Mouse (Mus musculus) liver, embryonic 15.5 days (tissue): ENCODE data around the gene Tle1. TPM values are rescaled to one million over a fixed set of nuclear protein-coding genes. Genes with fewer than 3 reads are reported as not detected.

Experiments used
- ATAC-seq: fragments of 200-750 bp; cut with Nextera tagmentation; 2 replicates; pipeline ENCODE4 v1.8.0; 2017; ENCODE audit warnings: moderate number of reproducible peaks, mild to moderate bottlenecking, moderate library complexity; ENCODE audit not compliant: insufficient read depth
- H3K27ac ChIP-seq: fragments of 300-500 bp; sonication (generic); replicated peaks from 2 replicates; pipeline ENCODE4 v1.5.1; 2015; ENCODE audit warnings: mild to moderate bottlenecking, inconsistent platforms
- H3K27me3 ChIP-seq: fragments of 300-500 bp; sonication (generic); 2 replicates; pipeline ENCODE4 v1.6.1; 2015; ENCODE audit warnings: mild to moderate bottlenecking, inconsistent platforms
- H3K36me3 ChIP-seq: fragments of 300-500 bp; sonication (generic); replicated peaks from 2 replicates; pipeline ENCODE4 v1.6.1; 2015; ENCODE audit warnings: moderate library complexity, mild to moderate bottlenecking, inconsistent platforms
- H3K4me1 ChIP-seq: fragments of 300-500 bp; sonication (generic); replicated peaks from 2 replicates; pipeline ENCODE4 v1.6.1; 2015; ENCODE audit warnings: inconsistent platforms
- H3K4me2 ChIP-seq: fragments of 300-500 bp; sonication (generic); 2 replicates; pipeline ENCODE4 v1.6.1; 2015; ENCODE audit warnings: moderate library complexity, mild to moderate bottlenecking, inconsistent platforms
- H3K4me3 ChIP-seq: fragments of 300-500 bp; sonication (generic); replicated peaks from 2 replicates; pipeline ENCODE4 v1.5.1; 2015; ENCODE audit warnings: mild to moderate bottlenecking, inconsistent platforms
- H3K9ac ChIP-seq: fragments of 300-500 bp; sonication (generic); 2 replicates; pipeline ENCODE4 v1.6.1; 2015; ENCODE audit warnings: moderate library complexity, mild to moderate bottlenecking, inconsistent platforms
- H3K9me3 ChIP-seq: fragments of 300-500 bp; sonication (generic); replicated peaks from 2 replicates; pipeline ENCODE4 v1.6.1; 2016; ENCODE audit warnings: inconsistent platforms
- WGBS: fragments of 180-500 bp; shearing (Covaris S2); methylation state at CpG from one replicate; pipeline ENCODE4 v1.1.7; 2015; ENCODE audit warnings: mixed read lengths; ENCODE audit not compliant: insufficient replicate concordance; 5-methylcytosine and 5-hydroxymethylcytosine counted together
- polyA plus RNA-seq: library from polyadenylated mRNA; unstranded; fragments of >200 nt; fragmentation: Nextera tagmentation; extraction: Ambion mirVana; gene quantifications from 2 replicates; pipeline ENCODE4 v1.2.1, GENCODE M21; 2015

Tle1 gene
- polyA plus RNA-seq, 1 experiment from 2014 or later = 7.5 TPM

DNA sequence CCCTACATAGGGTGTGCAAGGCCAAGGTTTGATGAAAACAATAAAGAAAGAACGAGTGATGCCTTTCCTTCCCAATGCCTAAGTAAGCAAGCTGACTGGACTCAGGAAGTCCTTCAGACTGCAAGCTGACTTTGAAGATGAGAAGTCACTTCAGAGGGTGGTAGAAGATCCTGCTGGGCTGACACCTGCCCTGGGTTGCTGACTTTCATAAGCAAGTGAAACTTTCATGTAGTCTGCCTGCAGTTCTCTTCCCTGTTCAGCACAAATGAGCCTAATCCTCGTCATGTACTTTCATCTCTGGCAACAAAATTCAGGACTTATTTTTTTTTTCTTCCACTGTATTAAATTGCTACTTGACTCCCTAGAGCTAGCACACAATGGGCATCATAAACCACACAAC, 73.1 kb downstream of the Tle1 start:
- Histone ChIP-seq H3K27me3 (no peaks in the 10 kb centered on the region), H3K4me3 (no peak overlapping the region), H3K9ac (no peak overlapping the region), H3K9me3 (no peaks in the 10 kb centered on the region), H3K4me1 (peaks cover 2% of the 10 kb centered on the region; the same call in 1 of the 2 replicates), H3K36me3 (peaks cover 24% of the 10 kb centered on the region), H3K27ac (no peak overlapping the region), H3K4me2 (no peak overlapping the region)
- no peak for ATAC-seq
- WGBS = 62% methylated on average over 2 of the region's 2 CpGs

DNA sequence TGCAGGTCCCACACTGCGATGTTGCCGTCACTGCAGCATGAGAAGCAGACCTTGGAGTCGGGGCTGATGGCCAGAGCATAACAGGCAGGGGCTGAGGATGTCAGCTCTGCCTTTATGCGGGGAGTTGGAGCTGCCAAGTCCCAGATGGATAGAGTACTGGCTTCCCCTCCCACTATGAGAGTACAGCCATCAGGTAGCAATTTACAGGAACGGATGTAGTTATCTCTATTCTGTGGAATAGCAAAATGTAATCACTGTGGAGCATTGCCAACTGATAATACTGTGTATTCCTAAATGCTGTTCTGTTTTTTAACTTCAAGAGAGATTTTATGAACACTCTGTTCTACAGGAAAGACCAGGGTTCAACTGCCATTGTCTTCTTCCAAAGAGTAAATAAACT, 75.9 kb downstream of the Tle1 start:
- ATAC-seq = no peak
- 73% methylated on average over 5 of the region's 5 CpGs for WGBS
- peaks cover 28% of the 10 kb centered on the region for H3K36me3 ChIP-seq

DNA sequence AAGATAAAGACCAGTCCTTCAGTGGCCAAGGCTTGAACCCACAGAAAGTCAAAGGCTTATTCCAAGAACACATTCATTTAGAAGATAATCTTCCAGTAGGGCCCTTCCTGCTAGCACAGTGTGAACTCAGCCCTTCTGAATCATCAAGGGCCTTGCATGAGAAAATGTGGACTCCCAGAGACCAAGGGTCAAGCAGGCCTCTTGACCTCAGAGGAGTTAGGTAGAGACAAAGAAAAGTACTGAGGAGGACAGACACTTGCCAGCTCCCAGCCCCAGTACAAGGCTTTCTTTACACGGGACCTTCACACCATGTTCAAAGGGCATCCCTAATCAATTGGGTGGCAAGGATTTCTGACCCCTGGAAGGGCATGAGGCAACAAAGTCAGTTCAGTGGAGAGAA, 77.9 kb downstream of the Tle1 start:
- no peak overlapping the region for H3K4me3 ChIP-seq
- peaks cover 45% of the 10 kb centered on the region for H3K36me3 ChIP-seq
- H3K27ac ChIP-seq = 0 out of 2 replicates have a peak overlapping the region, but pooled peaks have one; percentile 19
- 39% methylated on average over 1 of the region's 1 CpGs for WGBS
- H3K4me2 ChIP-seq = no peak overlapping the region
- H3K27me3 ChIP-seq = no peaks in the 10 kb centered on the region
- peaks cover 2% of the 10 kb centered on the region; the same call in 1 of the 2 replicates for H3K4me1 ChIP-seq
- H3K9me3 ChIP-seq = no peaks in the 10 kb centered on the region
- H3K9ac ChIP-seq = no peak overlapping the region
- peak; percentile 56 for ATAC-seq

More for the DNA sequence above, 75.9 kb downstream of the Tle1 start:
- Histone ChIP-seq H3K9ac (no peak overlapping the region), H3K27me3 (no peaks in the 10 kb centered on the region), H3K4me3 (no peak overlapping the region), H3K4me2 (no peak overlapping the region), H3K4me1 (peaks cover 2% of the 10 kb centered on the region; the same call in 1 of the 2 replicates), H3K27ac (no peak overlapping the region), H3K9me3 (no peaks in the 10 kb centered on the region)

DNA sequence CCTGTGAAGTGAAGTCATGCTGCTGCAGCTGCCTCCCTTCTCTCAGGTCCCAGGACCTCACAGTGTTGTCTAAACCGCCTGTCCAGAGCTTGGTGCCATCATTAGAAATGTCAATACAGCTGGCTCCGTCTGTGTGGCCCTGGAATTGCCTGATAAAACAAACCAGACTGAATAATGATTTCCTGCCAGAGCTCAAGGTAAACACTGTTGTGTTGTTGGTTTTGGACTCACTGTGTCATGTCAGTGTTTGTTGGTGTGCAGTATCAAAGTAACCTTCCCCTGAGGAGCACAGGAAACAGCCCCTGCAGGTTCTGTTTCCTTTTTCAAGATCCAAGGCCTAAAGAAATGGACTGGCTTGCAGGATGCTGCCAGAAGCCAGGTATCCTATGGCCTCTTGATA, 78.4 kb downstream of the Tle1 start:
- ATAC-seq = peak; percentile 59
- H3K36me3 ChIP-seq = peaks cover 46% of the 10 kb centered on the region
- peaks cover 2% of the 10 kb centered on the region; the same call in 1 of the 2 replicates for H3K4me1 ChIP-seq
- H3K9me3 ChIP-seq = no peaks in the 10 kb centered on the region
- H3K9ac ChIP-seq = no peak overlapping the region
- no peak overlapping the region for H3K4me3 ChIP-seq
- H3K27me3 ChIP-seq = no peaks in the 10 kb centered on the region
- no peak overlapping the region for H3K27ac ChIP-seq
- 46% methylated on average over 2 of the region's 2 CpGs for WGBS
- H3K4me2 ChIP-seq = no peak overlapping the region

DNA sequence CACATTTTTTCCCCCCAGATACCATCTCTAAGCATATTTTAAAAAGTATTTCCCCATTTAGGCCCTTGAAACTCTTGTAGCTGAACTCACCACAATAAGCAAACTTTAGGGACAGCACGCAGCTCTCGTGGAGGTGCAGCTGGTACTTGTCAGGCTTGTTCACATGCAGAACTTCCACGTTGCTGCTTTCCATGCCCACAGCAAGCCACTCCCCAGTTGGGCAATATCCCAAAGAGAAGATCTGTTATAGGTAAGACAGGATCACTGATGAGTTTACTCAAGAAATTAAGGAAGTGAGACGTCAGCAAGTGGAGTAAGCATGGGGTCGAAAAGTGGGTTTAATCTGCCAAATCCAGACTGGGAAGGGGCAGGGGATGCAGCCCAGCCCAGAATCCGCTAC, 80.7 kb downstream of the Tle1 start:
- Histone ChIP-seq H3K9me3 (no peaks in the 10 kb centered on the region), H3K36me3 (peaks cover 37% of the 10 kb centered on the region), H3K4me3 (no peak overlapping the region), H3K9ac (no peak overlapping the region), H3K4me2 (no peak overlapping the region), H3K27ac (no peak overlapping the region), H3K4me1 (peaks cover 2% of the 10 kb centered on the region; the same call in 1 of the 2 replicates), H3K27me3 (no peaks in the 10 kb centered on the region)
- no peak for ATAC-seq
- 60% methylated on average over 6 of the region's 6 CpGs for WGBS

DNA sequence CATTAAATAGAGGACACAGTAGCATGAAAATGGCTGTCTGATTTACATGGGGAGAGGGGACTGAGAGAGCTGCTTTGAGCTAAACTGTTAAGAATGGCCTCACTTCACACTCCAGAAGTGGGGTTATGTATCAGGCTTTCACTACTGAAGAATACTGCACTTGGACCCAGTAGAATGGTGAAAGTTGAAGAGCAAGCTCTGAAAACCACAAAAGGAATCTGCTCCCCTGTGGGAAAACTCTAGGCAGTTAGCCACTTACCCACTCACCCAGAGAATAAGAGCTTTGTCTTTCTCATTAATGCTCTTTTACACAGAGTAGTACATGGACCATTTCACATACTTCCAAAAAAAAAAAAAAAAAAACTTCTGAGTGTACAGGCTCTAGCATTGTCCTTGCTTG, 95.0 kb downstream of the Tle1 start:
- no peak overlapping the region for H3K27ac ChIP-seq
- H3K4me2 ChIP-seq = no peak overlapping the region
- ATAC-seq = no peak
- H3K9ac ChIP-seq = no peak overlapping the region
- H3K9me3 ChIP-seq = no peaks in the 10 kb centered on the region
- H3K4me1 ChIP-seq = no peaks in the 10 kb centered on the region
- no peak overlapping the region for H3K4me3 ChIP-seq
- no peaks in the 10 kb centered on the region for H3K27me3 ChIP-seq
- 0 out of 2 replicates have a peak, but pooled peaks cover 4% of the 10 kb centered on the region for H3K36me3 ChIP-seq

DNA sequence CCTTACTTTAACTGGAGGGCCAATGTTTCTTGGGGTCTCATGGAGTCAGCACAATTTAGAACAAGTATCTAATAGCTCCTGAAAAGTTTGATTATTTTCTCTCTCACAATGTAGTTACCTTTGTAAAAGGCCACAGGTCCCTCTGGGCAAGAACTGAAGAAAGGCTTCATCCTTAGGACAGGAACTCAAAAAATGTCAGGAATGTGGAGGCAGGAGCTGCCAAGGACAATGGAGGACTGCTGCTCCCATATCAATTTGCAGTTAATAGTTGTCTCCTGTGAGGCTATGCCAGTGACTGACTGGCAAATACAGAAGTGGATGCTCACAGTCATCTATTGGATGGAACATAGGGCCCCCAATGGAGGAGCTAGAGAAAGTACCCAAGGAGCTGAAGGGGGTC, 96.5 kb downstream of the Tle1 start:
- Histone ChIP-seq H3K9me3 (no peaks in the 10 kb centered on the region), H3K4me1 (no peaks in the 10 kb centered on the region), H3K27me3 (no peaks in the 10 kb centered on the region), H3K9ac (no peak overlapping the region), H3K36me3 (0 out of 2 replicates have a peak, but pooled peaks cover 3% of the 10 kb centered on the region), H3K4me2 (no peak overlapping the region), H3K27ac (no peak overlapping the region), H3K4me3 (no peak overlapping the region)
- no peak for ATAC-seq

DNA sequence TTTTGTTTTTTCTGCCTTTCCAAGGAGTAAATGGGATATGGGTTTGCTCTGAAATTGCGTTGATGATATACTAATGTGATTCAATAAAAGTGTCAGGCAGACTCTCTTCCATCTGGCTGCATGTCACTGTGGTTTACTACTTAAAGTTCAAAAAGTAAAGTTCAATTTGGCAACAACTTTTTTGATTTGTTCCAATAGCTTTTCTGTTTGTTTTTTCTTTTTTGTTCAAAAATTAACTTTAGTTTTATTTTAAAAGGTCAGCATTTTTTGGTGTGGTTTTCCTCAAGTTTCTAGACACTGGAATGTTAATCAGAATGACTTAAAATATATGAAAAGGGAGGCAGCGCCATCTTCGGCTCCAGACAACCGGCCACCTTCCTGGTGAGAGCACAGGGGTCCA, 112.9 kb downstream of the Tle1 start:
- WGBS = 73% methylated on average over 4 of the region's 4 CpGs
- H3K9ac ChIP-seq = no peak overlapping the region
- H3K27me3 ChIP-seq = no peaks in the 10 kb centered on the region
- no peaks in the 10 kb centered on the region for H3K9me3 ChIP-seq
- H3K4me3 ChIP-seq = no peak overlapping the region
- ATAC-seq = no peak
- H3K27ac ChIP-seq = no peak overlapping the region
- no peaks in the 10 kb centered on the region for H3K4me1 ChIP-seq
- no peaks in the 10 kb centered on the region for H3K36me3 ChIP-seq
- no peak overlapping the region for H3K4me2 ChIP-seq

DNA sequence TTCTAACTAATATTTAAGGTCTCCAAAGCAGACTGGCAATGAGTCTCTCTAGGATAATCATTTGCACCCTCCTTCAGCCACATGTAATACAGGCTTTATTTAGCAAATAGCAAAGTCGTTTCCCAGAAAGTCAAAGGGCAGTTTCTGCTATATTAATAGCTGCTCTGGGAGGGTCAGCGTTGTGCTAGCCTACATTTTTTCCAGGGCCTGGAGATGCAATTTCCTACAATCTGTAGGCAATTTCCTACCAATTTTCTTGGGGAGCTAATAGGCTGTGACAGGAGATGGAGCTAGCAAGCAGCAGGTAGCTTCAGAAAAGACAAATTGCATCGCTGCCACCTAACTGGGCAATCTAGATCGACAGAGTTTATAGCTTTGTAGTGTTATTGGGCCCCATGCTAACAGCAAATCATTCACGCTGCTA, 131.6 kb downstream of the Tle1 start:
- no peaks in the 10 kb centered on the region for H3K27me3 ChIP-seq
- ATAC-seq = no peak
- no peaks in the 10 kb centered on the region for H3K9me3 ChIP-seq
- H3K9ac ChIP-seq = no peak overlapping the region
- no peak overlapping the region for H3K4me3 ChIP-seq
- no peaks in the 10 kb centered on the region for H3K36me3 ChIP-seq
- 48% methylated on average over 5 of the region's 5 CpGs for WGBS
- no peak overlapping the region for H3K27ac ChIP-seq
- no peaks in the 10 kb centered on the region for H3K4me1 ChIP-seq
- H3K4me2 ChIP-seq = no peak overlapping the region

DNA sequence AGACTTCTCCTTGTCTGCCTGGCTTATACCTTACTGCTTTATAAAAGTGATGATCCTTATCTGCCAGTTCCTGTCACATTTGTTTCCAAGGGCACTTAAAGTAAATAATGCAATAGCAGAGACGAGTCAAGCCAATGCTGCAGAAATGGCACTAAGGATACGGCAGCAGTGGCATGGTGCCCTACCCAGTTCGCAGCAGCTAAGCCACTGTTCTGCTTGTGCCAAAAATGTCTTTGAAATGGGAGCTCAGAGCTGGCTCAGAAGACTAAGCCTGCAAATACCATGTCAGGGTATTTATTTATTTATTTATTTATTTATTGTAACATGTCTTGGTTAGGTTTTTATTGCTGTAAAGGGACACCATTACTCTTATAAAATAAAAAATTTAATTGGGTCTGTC, 132.8 kb downstream of the Tle1 start:
- no peak for ATAC-seq
- Histone ChIP-seq H3K4me2 (no peak overlapping the region), H3K9me3 (no peaks in the 10 kb centered on the region), H3K4me1 (no peaks in the 10 kb centered on the region), H3K27ac (no peak overlapping the region), H3K27me3 (no peaks in the 10 kb centered on the region), H3K4me3 (no peak overlapping the region), H3K9ac (no peak overlapping the region), H3K36me3 (no peaks in the 10 kb centered on the region)
- WGBS = 60% methylated on average over 3 of the region's 3 CpGs
